ENCODE assay signal across 11 mouse cellular contexts in genomic region chr1:31178264-31178663, GRCm38 (mm10). TPM values are rescaled to one million over a fixed set of nuclear protein-coding genes. Genes with fewer than 3 reads are reported as not detected.
A peak's percentile ranks its signal among the peaks of the same experiment; 100 is the strongest.
DNase-seq lines count a peak whose midpoint lies in the region; ATAC-seq and TF ChIP-seq lines count a peak whose summit lies in the region.
"Had no signal": no experiment of that assay in that cellular context is flagged by ENCODE, and none has a peak within 500 bp of the region (broad histone marks: within the 10 kb centered on the region; RNA-seq: fewer than 3 reads in every experiment).

No protein-coding gene starts in this region.

- no peaks in the 10 kb centered on the region for H3K4me1 ChIP-seq in forebrain, embryonic 14.5 days (ENCODE audit: control insufficient read depth, insufficient read depth, low read length)
- no peaks in the 10 kb centered on the region for H3K4me1 ChIP-seq in forebrain, embryonic 10.5 days
- H3K4me1 ChIP-seq in midbrain, postnatal 0 days (ENCODE audit: insufficient read depth, low read length) = no peaks in the 10 kb centered on the region
- H3K4me1 ChIP-seq in midbrain, embryonic 15.5 days = no peaks in the 10 kb centered on the region
- no peaks in the 10 kb centered on the region for H3K4me1 ChIP-seq in forebrain, embryonic 16.5 days (replicated peaks; ENCODE audit: control insufficient read depth, insufficient read depth, low read length)

- no peaks in the 10 kb centered on the region for H3K9me3 ChIP-seq in forebrain, embryonic 14.5 days (replicated peaks; ENCODE audit: control insufficient read depth, low read length)
- no peaks in the 10 kb centered on the region for H3K9me3 ChIP-seq in forebrain, embryonic 10.5 days
- no peaks in the 10 kb centered on the region for H3K9me3 ChIP-seq in midbrain, postnatal 0 days (ENCODE audit: low read length)
- H3K9me3 ChIP-seq in midbrain, embryonic 15.5 days = no peaks in the 10 kb centered on the region
- no peaks in the 10 kb centered on the region for H3K9me3 ChIP-seq in forebrain, embryonic 16.5 days (ENCODE audit: control insufficient read depth, low read length)

- 41% methylated on average over 1 of the region's 1 CpGs for WGBS in forebrain, embryonic 14.5 days
- 64% methylated on average over 1 of the region's 1 CpGs for WGBS in forebrain, embryonic 10.5 days
- WGBS in midbrain, postnatal 0 days = 22% methylated on average over 1 of the region's 1 CpGs
- 38% methylated on average over 1 of the region's 1 CpGs for whole genome bisulfite sequencing in midbrain, embryonic 15.5 days
- 15% methylated on average over 1 of the region's 1 CpGs for WGBS in forebrain, embryonic 16.5 days

- no peak overlapping the region for H3K4me2 ChIP-seq in forebrain, embryonic 14.5 days (ENCODE audit: low read length)
- no peak overlapping the region for H3K4me2 ChIP-seq in midbrain, postnatal 0 days (ENCODE audit: low read depth, low read length, poor library complexity, severe bottlenecking)
- H3K4me2 ChIP-seq in midbrain, embryonic 15.5 days = no peak overlapping the region
- H3K4me2 ChIP-seq in forebrain, embryonic 16.5 days (ENCODE audit: low read length) = no peak overlapping the region
- H3K4me2 ChIP-seq: liver, embryonic 11.5 days had no signal

- no peak for TF ChIP-seq CTCF in midbrain, postnatal 0 days (IDR thresholded peaks at IDR 0.05)

- H3K36me3 ChIP-seq in forebrain, embryonic 14.5 days (ENCODE audit: control insufficient read depth, insufficient read depth, low read length) = no peaks in the 10 kb centered on the region
- H3K36me3 ChIP-seq in forebrain, embryonic 10.5 days (replicated peaks) = no peaks in the 10 kb centered on the region
- no peaks in the 10 kb centered on the region for H3K36me3 ChIP-seq in midbrain, postnatal 0 days (ENCODE audit: insufficient read depth, low read length)
- no peaks in the 10 kb centered on the region for H3K36me3 ChIP-seq in midbrain, embryonic 15.5 days (replicated peaks)
- no peaks in the 10 kb centered on the region for H3K36me3 ChIP-seq in forebrain, embryonic 16.5 days (ENCODE audit: control insufficient read depth, insufficient read depth)

- peak; percentile 75; the same call in 1 of the 2 replicates for ATAC-seq in forebrain, embryonic 14.5 days
- ATAC-seq in midbrain, postnatal 0 days (ENCODE audit: low FRiP score) = no peak
- no peak for ATAC-seq in midbrain, embryonic 15.5 days (replicated peaks)
- peak; percentile 90 for ATAC-seq in forebrain, embryonic 16.5 days

- H3K27ac ChIP-seq in forebrain, embryonic 14.5 days (ENCODE audit: low read depth, low read length) = 0 out of 2 replicates have a peak overlapping the region, but pooled peaks have one; percentile 14
- H3K27ac ChIP-seq in forebrain, embryonic 10.5 days = no peak overlapping the region
- no peak overlapping the region for H3K27ac ChIP-seq in midbrain, postnatal 0 days (ENCODE audit: low read depth, low read length)
- H3K27ac ChIP-seq in midbrain, embryonic 15.5 days = no peak overlapping the region
- H3K27ac ChIP-seq in forebrain, embryonic 16.5 days (ENCODE audit: low read length) = peak overlapping the region; percentile 58

- DNase-seq in forebrain, embryonic 14.5 days (ENCODE audit: low spot score) = peak; percentile 76
- DNase-seq in forebrain, embryonic 10.5 days (ENCODE audit: extremely low spot score, low spot score) = no peak
- DNase-seq in midbrain, postnatal 0 days (ENCODE audit: low spot score) = peak; percentile 58
- DNase-seq in telencephalon, adult 2 months (ENCODE audit: low read depth, low spot score) = peak; percentile 28
- DNase-seq in gastrocnemius, postnatal 4 days (ENCODE audit: low spot score in 2 of 2) = no peak
- no peak for DNase-seq in adrenal gland, postnatal 4 days (ENCODE audit: low spot score in 2 of 2)
- DNase-seq: heart, postnatal 4 days; kidney, adult 9 months had no signal

- no peak overlapping the region for H3K4me3 ChIP-seq in forebrain, embryonic 14.5 days (ENCODE audit: low read depth, low read length)
- H3K4me3 ChIP-seq in forebrain, embryonic 10.5 days = no peak overlapping the region
- H3K4me3 ChIP-seq in midbrain, postnatal 0 days (ENCODE audit: low read depth, low read length) = no peak overlapping the region
- H3K4me3 ChIP-seq in midbrain, embryonic 15.5 days = no peak overlapping the region
- no peak overlapping the region for H3K4me3 ChIP-seq in forebrain, embryonic 16.5 days (replicated peaks; ENCODE audit: low read length)

- H3K9ac ChIP-seq in forebrain, embryonic 14.5 days (ENCODE audit: low read length) = no peak overlapping the region
- H3K9ac ChIP-seq in midbrain, postnatal 0 days (replicated peaks; ENCODE audit: low read length, poor library complexity, severe bottlenecking) = no peak overlapping the region
- H3K9ac ChIP-seq in midbrain, embryonic 15.5 days = no peak overlapping the region
- H3K9ac ChIP-seq in forebrain, embryonic 16.5 days (replicated peaks; ENCODE audit: low read depth, low read length) = no peak overlapping the region

- H3K27me3 ChIP-seq in forebrain, embryonic 14.5 days (replicated peaks; ENCODE audit: control insufficient read depth, insufficient read depth, low read length) = no peaks in the 10 kb centered on the region
- no peaks in the 10 kb centered on the region for H3K27me3 ChIP-seq in forebrain, embryonic 10.5 days (ENCODE audit: poor library complexity, severe bottlenecking)
- H3K27me3 ChIP-seq in midbrain, postnatal 0 days (ENCODE audit: insufficient read depth, low read length) = no peaks in the 10 kb centered on the region
- no peaks in the 10 kb centered on the region for H3K27me3 ChIP-seq in midbrain, embryonic 15.5 days (replicated peaks)
- H3K27me3 ChIP-seq in forebrain, embryonic 16.5 days (replicated peaks; ENCODE audit: control insufficient read depth, insufficient read depth, low read length) = no peaks in the 10 kb centered on the region

RNA-seq across cellular contexts. Expression of gene Lgsn, which starts 2.1 kb away (rescaled TPM):
- polyA plus RNA-seq in forebrain, embryonic 14.5 days (2014; fragmentation: Nextera tagmentation; extraction: Ambion mirVana) = not detected in 2 replicates
- not detected in 2 replicates for polyA plus RNA-seq in forebrain, embryonic 10.5 days (2016; fragmentation: Nextera tagmentation; extraction: Ambion mirVana)
- total RNA-seq in midbrain, postnatal 0 days (2014; rRNA removed) = not detected in 2 replicates
- polyA plus RNA-seq in midbrain, postnatal 0 days (2015; fragmentation: Nextera tagmentation; extraction: Ambion mirVana) = not detected in 2 replicates
- polyA plus RNA-seq in midbrain, embryonic 15.5 days (2015; fragmentation: Nextera tagmentation; extraction: Ambion mirVana) = not detected in 2 replicates
- polyA plus RNA-seq in forebrain, embryonic 16.5 days (2015; fragmentation: Nextera tagmentation; extraction: Ambion mirVana) = not detected in 2 replicates
- not detected for total RNA-seq in gastrocnemius, postnatal 4 days (2021)
- total RNA-seq in adrenal gland, postnatal 4 days (2021) = not detected
- total RNA-seq: heart, postnatal 4 days had no signal
- polyA plus RNA-seq: liver, embryonic 11.5 days had no signal

RNA-seq across cellular contexts. Expression of gene 4931428L18Rik, which starts 44.2 kb away (rescaled TPM):
- not detected in 2 replicates for polyA plus RNA-seq in forebrain, embryonic 14.5 days (2014; fragmentation: Nextera tagmentation; extraction: Ambion mirVana)
- not detected in 2 replicates for polyA plus RNA-seq in forebrain, embryonic 10.5 days (2016; fragmentation: Nextera tagmentation; extraction: Ambion mirVana)
- total RNA-seq in midbrain, postnatal 0 days (2014; rRNA removed) = not detected in 2 replicates
- not detected in 2 replicates for polyA plus RNA-seq in midbrain, postnatal 0 days (2015; fragmentation: Nextera tagmentation; extraction: Ambion mirVana)
- polyA plus RNA-seq in midbrain, embryonic 15.5 days (2015; fragmentation: Nextera tagmentation; extraction: Ambion mirVana) = not detected in 2 replicates
- polyA plus RNA-seq in forebrain, embryonic 16.5 days (2015; fragmentation: Nextera tagmentation; extraction: Ambion mirVana) = not detected in 2 replicates
- not detected for total RNA-seq in gastrocnemius, postnatal 4 days (2021)
- not detected for total RNA-seq in adrenal gland, postnatal 4 days (2021)
- total RNA-seq: heart, postnatal 4 days had no signal
- polyA plus RNA-seq: liver, embryonic 11.5 days had no signal

RNA-seq across cellular contexts. Expression of gene Pih1d3, which starts 44.4 kb away (rescaled TPM):
- not detected in 2 replicates for polyA plus RNA-seq in forebrain, embryonic 14.5 days (2014; fragmentation: Nextera tagmentation; extraction: Ambion mirVana)
- polyA plus RNA-seq in forebrain, embryonic 10.5 days (2016; fragmentation: Nextera tagmentation; extraction: Ambion mirVana) = not detected in 2 replicates
- not detected in 2 replicates for total RNA-seq in midbrain, postnatal 0 days (2014; rRNA removed)
- polyA plus RNA-seq in midbrain, postnatal 0 days (2015; fragmentation: Nextera tagmentation; extraction: Ambion mirVana) = not detected in 2 replicates
- polyA plus RNA-seq in midbrain, embryonic 15.5 days (2015; fragmentation: Nextera tagmentation; extraction: Ambion mirVana) = not detected in 2 replicates
- polyA plus RNA-seq in forebrain, embryonic 16.5 days (2015; fragmentation: Nextera tagmentation; extraction: Ambion mirVana) = not detected in 2 replicates
- total RNA-seq in gastrocnemius, postnatal 4 days (2021) = not detected
- not detected for total RNA-seq in adrenal gland, postnatal 4 days (2021)
- total RNA-seq: heart, postnatal 4 days had no signal
- polyA plus RNA-seq: liver, embryonic 11.5 days had no signal

Comparison
In these comparisons a context has a peak if more than half of its experiments do, and no peak if none do; other contexts are left out.
1. DNase-seq: peak in forebrain, embryonic 14.5 days (single experiment), midbrain, postnatal 0 days (single experiment) and telencephalon, adult 2 months (single experiment); none in forebrain, embryonic 10.5 days (single experiment), gastrocnemius, postnatal 4 days (0 of 2) and adrenal gland, postnatal 4 days (0 of 2).
2. H3K27ac ChIP-seq: peak in forebrain, embryonic 14.5 days (single experiment) and forebrain, embryonic 16.5 days (single experiment); none in forebrain, embryonic 10.5 days (single experiment), midbrain, postnatal 0 days (single experiment) and midbrain, embryonic 15.5 days (single experiment).
3. ATAC-seq: peak in forebrain, embryonic 14.5 days (single experiment) and forebrain, embryonic 16.5 days (single experiment); none in midbrain, postnatal 0 days (single experiment) and midbrain, embryonic 15.5 days (single experiment).